Mouse (Mus musculus): ENCODE data around the gene Pip5k1c. TPM values are rescaled to one million over a fixed set of nuclear protein-coding genes. Genes with fewer than 3 reads are reported as not detected.
A peak's percentile ranks its signal among the peaks of the same experiment; 100 is the strongest.

The Pip5k1c gene
- polyA plus RNA-seq, 2 experiments, result 53.0 to 70.4 TPM

GRCm38 (mm10) chr10:81315587-81315986, 22.8 kb downstream of the Pip5k1c start:
- no peak for TF ChIP-seq POLR2A (IDR thresholded peaks at IDR 0.05; ENCODE audit: borderline replicate concordance, extremely low read depth, insufficient read depth, insufficient read length)
- Histone ChIP-seq H3K4me3 (replicated peaks; ENCODE audit: low read length) (no peak overlapping the region), H3K4me2 (replicated peaks; ENCODE audit: low read depth, low read length, severe bottlenecking) (no peak overlapping the region), H3K9ac (ENCODE audit: low read depth, low read length, severe bottlenecking) (no peak overlapping the region), H3K4me1 (ENCODE audit: control insufficient read depth, insufficient read depth, low read length) (peaks cover 18% of the 10 kb centered on the region), H3K27me3 (ENCODE audit: control insufficient read depth, insufficient read depth, low read length) (no peaks in the 10 kb centered on the region), H3K27ac (replicated peaks; ENCODE audit: low read depth, low read length) (no peak overlapping the region), H3K36me3 (ENCODE audit: control insufficient read depth, insufficient read depth, low read length) (peaks cover 78% of the 10 kb centered on the region), H3K9me3 (ENCODE audit: control insufficient read depth, low read length) (no peaks in the 10 kb centered on the region)
- 93% methylated on average over 16 of the region's 16 CpGs for WGBS
- DNase-seq (ENCODE audit: low spot score) (no peak), ATAC-seq (ENCODE audit: low FRiP score, low read depth) (no peak)

GRCm38 (mm10) chr10:81316338-81317060, 23.7 kb downstream of the Pip5k1c start:
- WGBS, result 52% methylated on average over 14 of the region's 16 CpGs
- 0 out of 2 replicates have a peak overlapping the region, but pooled peaks have one; percentile 26 for H3K27ac ChIP-seq (replicated peaks; ENCODE audit: low read depth, low read length)
- DNase-seq (ENCODE audit: low spot score), result peak; percentile 42

GRCm38 (mm10) chr10:81317273-81317672, 24.5 kb downstream of the Pip5k1c start:
- WGBS, result 12% methylated on average over 17 of the region's 20 CpGs
- TF ChIP-seq POLR2A (IDR thresholded peaks at IDR 0.05; ENCODE audit: borderline replicate concordance, extremely low read depth, insufficient read depth, insufficient read length), result no peak
- Histone ChIP-seq H3K36me3 (ENCODE audit: control insufficient read depth, insufficient read depth, low read length) (peaks cover 61% of the 10 kb centered on the region), H3K9me3 (ENCODE audit: control insufficient read depth, low read length) (no peaks in the 10 kb centered on the region), H3K9ac (ENCODE audit: low read depth, low read length, severe bottlenecking) (peak overlapping the region; percentile 5; the same call in 1 of the 2 replicates), H3K27ac (replicated peaks; ENCODE audit: low read depth, low read length) (no peak overlapping the region), H3K4me2 (replicated peaks; ENCODE audit: low read depth, low read length, severe bottlenecking) (peak overlapping the region; percentile 29), H3K4me1 (ENCODE audit: control insufficient read depth, insufficient read depth, low read length) (peaks cover 23% of the 10 kb centered on the region), H3K4me3 (replicated peaks; ENCODE audit: low read length) (peak overlapping the region; percentile 3), H3K27me3 (ENCODE audit: control insufficient read depth, insufficient read depth, low read length) (no peaks in the 10 kb centered on the region)
- DNase-seq (ENCODE audit: low spot score) (peak; percentile 67), ATAC-seq (ENCODE audit: low FRiP score, low read depth) (no peak)

More at GRCm38 (mm10) chr10:81316338-81317060, 23.7 kb downstream of the Pip5k1c start:
- H3K36me3 ChIP-seq (ENCODE audit: control insufficient read depth, insufficient read depth, low read length), result peaks cover 69% of the 10 kb centered on the region
- peaks cover 18% of the 10 kb centered on the region for H3K4me1 ChIP-seq (ENCODE audit: control insufficient read depth, insufficient read depth, low read length)
- H3K9me3 ChIP-seq (ENCODE audit: control insufficient read depth, low read length), result no peaks in the 10 kb centered on the region
- H3K27me3 ChIP-seq (ENCODE audit: control insufficient read depth, insufficient read depth, low read length), result no peaks in the 10 kb centered on the region
- ATAC-seq (ENCODE audit: low FRiP score, low read depth), result no peak
- peak overlapping the region; percentile 3 for H3K4me3 ChIP-seq (replicated peaks; ENCODE audit: low read length)
- no peak for TF ChIP-seq POLR2A (IDR thresholded peaks at IDR 0.05; ENCODE audit: borderline replicate concordance, extremely low read depth, insufficient read depth, insufficient read length)
- peak overlapping the region; percentile 5; the same call in 1 of the 2 replicates for H3K9ac ChIP-seq (ENCODE audit: low read depth, low read length, severe bottlenecking)
- H3K4me2 ChIP-seq (replicated peaks; ENCODE audit: low read depth, low read length, severe bottlenecking), result peak overlapping the region; percentile 29

GRCm38 (mm10) chr10:81318589-81319329, 26.0 kb downstream of the Pip5k1c start:
- Histone ChIP-seq H3K9ac (ENCODE audit: low read depth, low read length, severe bottlenecking) (peak overlapping the region; percentile 47; the same call in 1 of the 2 replicates), H3K4me2 (replicated peaks; ENCODE audit: low read depth, low read length, severe bottlenecking) (peak overlapping the region; percentile 62), H3K27ac (replicated peaks; ENCODE audit: low read depth, low read length) (peak overlapping the region; percentile 87), H3K4me1 (ENCODE audit: control insufficient read depth, insufficient read depth, low read length) (peaks cover 23% of the 10 kb centered on the region), H3K27me3 (ENCODE audit: control insufficient read depth, insufficient read depth, low read length) (no peaks in the 10 kb centered on the region), H3K4me3 (replicated peaks; ENCODE audit: low read length) (no peak overlapping the region), H3K36me3 (ENCODE audit: control insufficient read depth, insufficient read depth, low read length) (peaks cover 61% of the 10 kb centered on the region), H3K9me3 (ENCODE audit: control insufficient read depth, low read length) (no peaks in the 10 kb centered on the region)
- TF ChIP-seq POLR2A (IDR thresholded peaks at IDR 0.05; ENCODE audit: borderline replicate concordance, extremely low read depth, insufficient read depth, insufficient read length), result no peak
- 92% methylated on average over 13 of the region's 13 CpGs for WGBS
- ATAC-seq (ENCODE audit: low FRiP score, low read depth), result no peak
- no peak for DNase-seq (ENCODE audit: low spot score)

GRCm38 (mm10) chr10:81319330-81319699, 26.6 kb downstream of the Pip5k1c start:
- Histone ChIP-seq H3K9me3 (ENCODE audit: control insufficient read depth, low read length) (no peaks in the 10 kb centered on the region), H3K4me1 (ENCODE audit: control insufficient read depth, insufficient read depth, low read length) (peaks cover 23% of the 10 kb centered on the region), H3K27me3 (ENCODE audit: control insufficient read depth, insufficient read depth, low read length) (no peaks in the 10 kb centered on the region), H3K4me2 (replicated peaks; ENCODE audit: low read depth, low read length, severe bottlenecking) (peak overlapping the region; percentile 62), H3K4me3 (replicated peaks; ENCODE audit: low read length) (peak overlapping the region; percentile 97), H3K9ac (ENCODE audit: low read depth, low read length, severe bottlenecking) (peak overlapping the region; percentile 47), H3K27ac (replicated peaks; ENCODE audit: low read depth, low read length) (peak overlapping the region; percentile 87), H3K36me3 (ENCODE audit: control insufficient read depth, insufficient read depth, low read length) (peaks cover 61% of the 10 kb centered on the region)
- 26% methylated on average over 8 of the region's 8 CpGs for WGBS
- no peak for TF ChIP-seq POLR2A (IDR thresholded peaks at IDR 0.05; ENCODE audit: borderline replicate concordance, extremely low read depth, insufficient read depth, insufficient read length)
- ATAC-seq (ENCODE audit: low FRiP score, low read depth), result no peak
- no peak for DNase-seq (ENCODE audit: low spot score)

Measured in limb, embryonic 14.5 days (tissue).